Mouse (Mus musculus) liver, embryonic 14.5 days (tissue): ENCODE data around the gene Pou5f1. TPM values are rescaled to one million over a fixed set of nuclear protein-coding genes. Genes with fewer than 3 reads are reported as not detected.

Source experiments
- ATAC-seq: fragments of 200-750 bp; cut with Nextera tagmentation; 2 replicates; pipeline ENCODE4 v1.8.0; 2017; ENCODE audit warnings: moderate number of reproducible peaks, mild to moderate bottlenecking, moderate library complexity; ENCODE audit not compliant: insufficient read depth
- DNase-seq, 3 experiments: peaks; one replicate each; pipeline ENCODE4 v3.0.0-alpha.2; 2012 to 2013; ENCODE audit warnings: low read depth in 3 of 3, low spot score in 3 of 3
- H3K27ac ChIP-seq: fragments of 300-500 bp; sonication (generic); 2 replicates; pipeline ENCODE4 v1.5.1; 2014; ENCODE audit warnings: moderate library complexity, mild to moderate bottlenecking, control low read depth, inconsistent platforms
- H3K27me3 ChIP-seq: fragments of 300-500 bp; sonication (generic); 2 replicates; pipeline ENCODE4 v1.6.1; 2014; ENCODE audit warnings: mild to moderate bottlenecking, low read length, moderate library complexity; ENCODE audit not compliant: control insufficient read depth, insufficient read depth
- H3K36me3 ChIP-seq: fragments of 300-500 bp; sonication (generic); replicated peaks from 2 replicates; pipeline ENCODE4 v1.6.1; 2014; ENCODE audit warnings: low read depth; ENCODE audit not compliant: control insufficient read depth, insufficient read depth
- H3K4me1 ChIP-seq, 2 experiments: fragments of 200-500 bp in 1 of 2; fragments of 300-500 bp in 1 of 2; sonication (generic) in 1 of 2; replicated peaks; 2 replicates each; pipeline ENCODE4 v1.6.1; 2012 to 2014; ENCODE audit warnings: antibody characterized with exemption in 1 of 2, inconsistent platforms in 1 of 2, low read length in 1 of 2; ENCODE audit not compliant: control insufficient read depth in 2 of 2, insufficient read depth in 2 of 2
- H3K4me2 ChIP-seq: fragments of 300-500 bp; sonication (generic); 2 replicates; pipeline ENCODE4 v1.6.1; 2014; ENCODE audit warnings: low read depth, mild to moderate bottlenecking, control low read depth, moderate library complexity
- H3K4me3 ChIP-seq, 2 experiments: fragments of 200-500 bp in 1 of 2; fragments of 300-500 bp in 1 of 2; sonication (generic) in 1 of 2; 2 replicates each; pipeline ENCODE4 v1.5.1; 2012 to 2014; ENCODE audit warnings: low read depth in 2 of 2, low read length in 2 of 2, mild to moderate bottlenecking in 2 of 2, control low read depth in 1 of 2, inconsistent platforms in 1 of 2, moderate library complexity in 1 of 2; ENCODE audit not compliant: insufficient read depth in 1 of 2
- H3K9ac ChIP-seq: fragments of 300-500 bp; sonication (generic); replicated peaks from 2 replicates; pipeline ENCODE4 v1.6.1; 2014; ENCODE audit warnings: mild to moderate bottlenecking, control low read depth, moderate library complexity
- H3K9me3 ChIP-seq: fragments of 300-500 bp; sonication (generic); 2 replicates; pipeline ENCODE4 v1.6.1; 2016; ENCODE audit warnings: low read length, mixed read lengths; ENCODE audit not compliant: control insufficient read depth
- CTCF ChIP-seq: IDR thresholded peaks from 2 replicates; pipeline ENCODE4 v1.5.1; 2016; ENCODE audit warnings: antibody characterized with exemption, low read depth, control low read depth
- EP300 ChIP-seq: IDR thresholded peaks from 2 replicates; pipeline ENCODE4 v1.6.1; 2016; ENCODE audit warnings: antibody characterized with exemption, low read depth
- WGBS: fragments of 180-500 bp; shearing (Covaris S2); extraction: QIAGEN DNeasy Blood & Tissue Kit; methylation state at CpG from one replicate; pipeline ENCODE4 v1.1.7; 2014; ENCODE audit not compliant: insufficient replicate concordance; 5-methylcytosine and 5-hydroxymethylcytosine counted together
- polyA plus RNA-seq, 2 experiments: library from polyadenylated mRNA; depleted of rRNA in 1 of 2; stranded (reverse) in 1 of 2; unstranded in 1 of 2; fragments of >200 nt; fragmentation: Nextera tagmentation in 1 of 2; extraction: Ambion mirVana in 1 of 2; gene quantifications; 2 replicates each; pipeline versions ENCODE4 v1.2.1 to v1.2.3; 2012 to 2014

Pou5f1 gene
- polyA plus RNA-seq, 2 experiments = not detected

DNA sequence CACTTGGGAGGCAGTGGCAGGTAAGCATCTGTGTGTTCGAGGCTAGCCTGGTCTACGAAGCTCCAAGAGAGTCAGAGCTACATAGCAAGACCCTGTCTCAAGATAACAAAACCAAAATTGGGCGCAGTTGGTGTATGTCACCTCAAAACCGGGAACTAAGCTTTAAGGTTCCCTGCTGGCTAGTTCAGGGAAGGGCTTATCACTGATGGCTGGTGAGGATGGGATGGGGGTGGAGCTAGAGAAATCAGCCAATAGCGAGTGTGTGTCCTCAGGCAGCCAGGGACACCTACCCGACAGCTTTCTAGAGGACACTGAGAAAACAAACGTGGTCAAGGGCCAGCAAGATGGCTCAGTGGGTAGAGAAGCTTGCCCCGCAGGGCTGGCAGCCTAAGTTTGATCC, 52.4 kb downstream of the Pou5f1 start:
- DNase-seq (no peak), ATAC-seq (no peak)
- Histone ChIP-seq H3K9ac (no peak overlapping the region), H3K4me3 (no peak overlapping the region), H3K27ac (no peak overlapping the region), H3K27me3 (no peaks in the 10 kb centered on the region), H3K4me2 (no peak overlapping the region), H3K9me3 (no peaks in the 10 kb centered on the region), H3K36me3 (no peaks in the 10 kb centered on the region), H3K4me1 (no peaks in the 10 kb centered on the region)
- TF ChIP-seq CTCF (no peak), EP300 (no peak)
- 35% methylated on average over 8 of the region's 8 CpGs for WGBS

Other genes starting within 250 kb of the Pou5f1 start
- 29.2 and 37.1 TPM in 2 replicates for gene H2-D1, start 243.3 kb upstream of the Pou5f1 start, polyA plus RNA-seq (2012; rRNA removed)
- gene H2-D1, start 243.3 kb upstream of the Pou5f1 start, polyA plus RNA-seq (2014; fragmentation: Nextera tagmentation; extraction: Ambion mirVana) = 55.6 and 57.2 TPM in 2 replicates
- gene H2-Q1, start 185.6 kb upstream of the Pou5f1 start, polyA plus RNA-seq (2012; rRNA removed) = 0.50 and 0.56 TPM in 2 replicates
- 0.58 and 1.2 TPM in 2 replicates for gene H2-Q1, start 185.6 kb upstream of the Pou5f1 start, polyA plus RNA-seq (2014; fragmentation: Nextera tagmentation; extraction: Ambion mirVana)
- 0.57 and 0.82 TPM in 2 replicates for gene H2-Q2, start 163.8 kb upstream of the Pou5f1 start, polyA plus RNA-seq (2012; rRNA removed)
- gene H2-Q2, start 163.8 kb upstream of the Pou5f1 start, polyA plus RNA-seq (2014; fragmentation: Nextera tagmentation; extraction: Ambion mirVana) = 1.8 and 1.9 TPM in 2 replicates
- gene H2-Q4, start 126.4 kb upstream of the Pou5f1 start, polyA plus RNA-seq (2012; rRNA removed) = 5.4 TPM in 2 replicates
- gene H2-Q4, start 126.4 kb upstream of the Pou5f1 start, polyA plus RNA-seq (2014; fragmentation: Nextera tagmentation; extraction: Ambion mirVana) = 1.2 and 1.3 TPM in 2 replicates
- 10.3 and 11.2 TPM in 2 replicates for gene H2-Q6, start 81.2 kb upstream of the Pou5f1 start, polyA plus RNA-seq (2012; rRNA removed)
- gene H2-Q6, start 81.2 kb upstream of the Pou5f1 start, polyA plus RNA-seq (2014; fragmentation: Nextera tagmentation; extraction: Ambion mirVana) = 7.6 and 11.1 TPM in 2 replicates
- 21.8 and 24.4 TPM in 2 replicates for gene H2-Q7, start 66.9 kb upstream of the Pou5f1 start, polyA plus RNA-seq (2012; rRNA removed)
- gene H2-Q7, start 66.9 kb upstream of the Pou5f1 start, polyA plus RNA-seq (2014; fragmentation: Nextera tagmentation; extraction: Ambion mirVana) = 19.0 and 20.7 TPM in 2 replicates
- gene H2-Q10, start 35.9 kb upstream of the Pou5f1 start, polyA plus RNA-seq (2012; rRNA removed) = 119 and 136 TPM in 2 replicates
- gene H2-Q10, start 35.9 kb upstream of the Pou5f1 start, polyA plus RNA-seq (2014; fragmentation: Nextera tagmentation; extraction: Ambion mirVana) = 195 and 206 TPM in 2 replicates
- 30.0 and 30.5 TPM in 2 replicates for gene Tcf19, start 10.8 kb downstream of the Pou5f1 start, polyA plus RNA-seq (2012; rRNA removed)
- gene Tcf19, start 10.8 kb downstream of the Pou5f1 start, polyA plus RNA-seq (2014; fragmentation: Nextera tagmentation; extraction: Ambion mirVana) = 46.0 and 46.2 TPM in 2 replicates
- 7.5 and 9.4 TPM in 2 replicates for gene Cchcr1, start 11.1 kb downstream of the Pou5f1 start, polyA plus RNA-seq (2012; rRNA removed)
- gene Cchcr1, start 11.1 kb downstream of the Pou5f1 start, polyA plus RNA-seq (2014; fragmentation: Nextera tagmentation; extraction: Ambion mirVana) = 3.8 and 4.9 TPM in 2 replicates
- 0.05 and 0.09 TPM in 2 replicates for gene Psors1c2, start 27.2 kb downstream of the Pou5f1 start, polyA plus RNA-seq (2012; rRNA removed)
- not detected in 2 replicates for gene Psors1c2, start 27.2 kb downstream of the Pou5f1 start, polyA plus RNA-seq (2014; fragmentation: Nextera tagmentation; extraction: Ambion mirVana)
- not detected in 2 replicates for gene Cdsn, start 46.1 kb downstream of the Pou5f1 start, polyA plus RNA-seq (2012; rRNA removed)
- not detected in 2 replicates for gene Cdsn, start 46.1 kb downstream of the Pou5f1 start, polyA plus RNA-seq (2014; fragmentation: Nextera tagmentation; extraction: Ambion mirVana)
- gene 2300002M23Rik, start 61.4 kb downstream of the Pou5f1 start, polyA plus RNA-seq (2012; rRNA removed) = not detected in 2 replicates
- not detected in 2 replicates for gene 2300002M23Rik, start 61.4 kb downstream of the Pou5f1 start, polyA plus RNA-seq (2014; fragmentation: Nextera tagmentation; extraction: Ambion mirVana)
- not detected in 2 replicates for gene Sfta2, start 95.5 kb downstream of the Pou5f1 start, polyA plus RNA-seq (2012; rRNA removed)
- gene Sfta2, start 95.5 kb downstream of the Pou5f1 start, polyA plus RNA-seq (2014; fragmentation: Nextera tagmentation; extraction: Ambion mirVana) = not detected in 2 replicates
- not detected in 2 replicates for gene Gm9573, start 120.6 kb downstream of the Pou5f1 start, polyA plus RNA-seq (2012; rRNA removed)
- not detected in 2 replicates for gene Gm9573, start 120.6 kb downstream of the Pou5f1 start, polyA plus RNA-seq (2014; fragmentation: Nextera tagmentation; extraction: Ambion mirVana)
- 0.02 TPM in 1 of 2 replicates, not detected in the other for gene Mucl3, start 137.7 kb downstream of the Pou5f1 start, polyA plus RNA-seq (2012; rRNA removed)
- gene Mucl3, start 137.7 kb downstream of the Pou5f1 start, polyA plus RNA-seq (2014; fragmentation: Nextera tagmentation; extraction: Ambion mirVana) = not detected in 2 replicates
- gene Vars2, start 161.6 kb downstream of the Pou5f1 start, polyA plus RNA-seq (2012; rRNA removed) = 7.1 and 7.8 TPM in 2 replicates
- gene Vars2, start 161.6 kb downstream of the Pou5f1 start, polyA plus RNA-seq (2014; fragmentation: Nextera tagmentation; extraction: Ambion mirVana) = 4.0 and 5.8 TPM in 2 replicates
- 17.8 and 18.0 TPM in 2 replicates for gene Gtf2h4, start 167.7 kb downstream of the Pou5f1 start, polyA plus RNA-seq (2012; rRNA removed)
- 23.1 and 26.8 TPM in 2 replicates for gene Gtf2h4, start 167.7 kb downstream of the Pou5f1 start, polyA plus RNA-seq (2014; fragmentation: Nextera tagmentation; extraction: Ambion mirVana)
- 1.1 TPM in 2 replicates for gene Ddr1, start 198.6 kb downstream of the Pou5f1 start, polyA plus RNA-seq (2012; rRNA removed)
- gene Ddr1, start 198.6 kb downstream of the Pou5f1 start, polyA plus RNA-seq (2014; fragmentation: Nextera tagmentation; extraction: Ambion mirVana) = 1.6 and 1.7 TPM in 2 replicates